Mouse (Mus musculus): ENCODE results near the gene 4930452B06Rik.

DNA sequence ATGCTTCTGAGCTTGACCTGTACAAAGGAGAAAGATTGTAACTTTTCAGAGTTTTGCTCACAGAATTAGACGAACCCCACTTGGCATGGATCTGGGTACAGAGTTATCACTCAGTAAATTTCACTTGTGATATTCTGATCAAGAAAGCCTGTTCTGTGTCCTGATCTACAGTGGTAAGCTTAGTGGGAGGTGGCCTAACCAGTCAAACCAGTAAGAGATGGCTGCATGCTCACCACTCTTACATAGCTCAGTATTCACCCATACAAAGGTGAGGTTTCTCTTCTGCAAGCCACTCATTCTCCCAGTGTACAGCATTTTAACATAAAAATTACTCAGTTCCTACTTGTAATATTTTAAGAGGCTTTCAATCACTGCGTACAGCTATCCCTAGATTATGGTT is 221.7 kb downstream of the 4930452B06Rik start:
- TF ChIP-seq POLR2A (IDR thresholded peaks at IDR 0.05; ENCODE audit: low read depth, low read length) (no peak), USF1 (IDR thresholded peaks at IDR 0.05; ENCODE audit: low read depth, low read length) (no peak), CTCF (conservative IDR thresholded peaks at IDR 0.05 in 1 of 2, IDR thresholded peaks at IDR 0.05 in 1 of 2; ENCODE audit: low read depth in 2 of 2, low read length in 2 of 2) (no peak), GABPA (IDR thresholded peaks at IDR 0.05; ENCODE audit: insufficient replicate concordance, low read depth, low read length) (no peak), POLR2AphosphoS2 (IDR thresholded peaks at IDR 0.05; ENCODE audit: low read depth, low read length) (no peak), MAFK (IDR thresholded peaks at IDR 0.05; ENCODE audit: insufficient replicate concordance, low read length) (no peak), SMC3 (IDR thresholded peaks at IDR 0.05; ENCODE audit: low read depth, low read length) (no peak), MEF2A (IDR thresholded peaks at IDR 0.05; ENCODE audit: borderline replicate concordance, low read depth, low read length) (no peak), TCF12 (IDR thresholded peaks at IDR 0.05; ENCODE audit: low read depth, low read length) (no peak), EP300 (IDR thresholded peaks at IDR 0.05; ENCODE audit: low read length) (no peak), E2F4 (IDR thresholded peaks at IDR 0.05; ENCODE audit: insufficient replicate concordance, low read depth, low read length) (no peak)
